In the genomic region with DNA sequence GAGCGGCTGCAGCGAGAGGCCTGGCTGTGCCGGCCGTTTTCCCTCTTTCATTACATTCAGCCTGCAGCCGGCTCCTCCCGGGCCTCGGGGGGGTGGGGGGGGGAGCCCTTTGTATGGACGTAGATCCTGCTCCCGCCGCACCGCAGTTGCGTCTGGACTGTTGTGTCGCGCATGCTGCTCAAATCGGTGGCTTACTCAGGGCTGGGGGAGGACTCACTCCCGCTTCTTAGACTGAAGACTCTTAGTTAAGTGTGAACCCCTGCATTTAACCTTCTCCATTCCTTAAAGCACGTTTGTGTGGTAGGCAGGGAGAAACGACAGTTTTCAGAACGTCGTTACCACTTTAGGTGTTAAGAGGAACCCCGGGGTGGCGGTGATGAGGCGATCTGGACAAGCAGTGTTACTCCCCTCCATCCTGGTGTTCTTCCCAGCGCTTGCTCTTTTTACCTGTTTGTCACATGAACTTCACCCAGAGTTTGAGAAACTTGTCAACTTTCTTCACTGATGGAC, we compare ENCODE assay signal across 8 mouse cellular contexts. TPM values are rescaled to one million over a fixed set of nuclear protein-coding genes. Genes with fewer than 3 reads are reported as not detected.
DNase-seq lines count a peak whose midpoint lies in the region; ATAC-seq and TF ChIP-seq lines count a peak whose summit lies in the region.

No protein-coding gene starts in this region.

- no peak for ATAC-seq in kidney, postnatal 0 days (replicated peaks; ENCODE audit: low FRiP score, low read depth)
- 0 out of 2 replicates have a peak, but pooled peaks have one; percentile 13 for ATAC-seq in erythroid progenitor cell, adult 5-6 weeks (replicated peaks; ENCODE audit: low FRiP score, poor library complexity, severe bottlenecking)
- ATAC-seq in intestine, embryonic 15.5 days = peak; percentile 80
- ATAC-seq in midbrain, embryonic 15.5 days (replicated peaks) = peak; percentile 83

- peaks cover 7% of the 10 kb centered on the region; the same call in 1 of the 2 replicates for H3K4me1 ChIP-seq in kidney, postnatal 0 days (replicated peaks; ENCODE audit: insufficient read depth, low read length)
- no peaks in the 10 kb centered on the region; a peak in 1 of 4 replicates for H3K4me1 ChIP-seq in MEL (ENCODE audit: control insufficient read depth in 1 of 2, insufficient read depth in 2 of 2, low read length in 2 of 2)
- H3K4me1 ChIP-seq in intestine, embryonic 15.5 days (replicated peaks) = no peaks in the 10 kb centered on the region; the same call in 1 of the 2 replicates
- H3K4me1 ChIP-seq in midbrain, embryonic 15.5 days = peaks cover 16% of the 10 kb centered on the region

- peak overlapping the region; percentile 78 for H3K4me2 ChIP-seq in kidney, postnatal 0 days (ENCODE audit: low read length)
- H3K4me2 ChIP-seq in intestine, embryonic 15.5 days (replicated peaks) = peak overlapping the region; percentile 71
- H3K4me2 ChIP-seq in midbrain, embryonic 15.5 days = peak overlapping the region; percentile 80

- no peak for TF ChIP-seq CTCF in kidney, postnatal 0 days (IDR thresholded peaks at IDR 0.05; ENCODE audit: low read depth)
- TF ChIP-seq CTCF in MEL (IDR thresholded peaks at IDR 0.05 in 2 of 3, conservative IDR thresholded peaks at IDR 0.05 in 1 of 3; ENCODE audit: control insufficient read depth in 1 of 3, insufficient read depth in 1 of 3, low read depth in 2 of 3, low read length in 3 of 3, poor library complexity in 1 of 3, severe bottlenecking in 1 of 3) = no peak

- H3K36me3 ChIP-seq in kidney, postnatal 0 days (ENCODE audit: insufficient read depth, low read length) = no peaks in the 10 kb centered on the region
- peaks cover 0 to 14% of the 10 kb centered on the region in 2 experiments; a peak in 2 of 4 replicates for H3K36me3 ChIP-seq in MEL (ENCODE audit: control insufficient read depth in 1 of 2, insufficient read depth in 2 of 2, low read length in 2 of 2)
- no peaks in the 10 kb centered on the region for H3K36me3 ChIP-seq in intestine, embryonic 15.5 days
- no peaks in the 10 kb centered on the region for H3K36me3 ChIP-seq in midbrain, embryonic 15.5 days (replicated peaks)

- DNase-seq in kidney, postnatal 0 days (ENCODE audit: low spot score) = no peak
- DNase-seq in kidney, postnatal 36 days = no peak
- DNase-seq in MEL (ENCODE audit: low read depth, low spot score) = no peak
- no peak for DNase-seq in adrenal gland, postnatal 36 days
- no peak for DNase-seq in cerebellum, postnatal 36 days

- H3K27ac ChIP-seq in kidney, postnatal 0 days = peak overlapping the region; percentile 74
- peak overlapping the region; percentile 87 for H3K27ac ChIP-seq in MEL (ENCODE audit: control insufficient read depth, low read depth, low read length)
- peak overlapping the region; percentile 85; the same call in 1 of the 2 replicates for H3K27ac ChIP-seq in intestine, embryonic 15.5 days
- peak overlapping the region; percentile 91 for H3K27ac ChIP-seq in midbrain, embryonic 15.5 days

- peak overlapping the region; percentile 75 for H3K9ac ChIP-seq in kidney, postnatal 0 days (ENCODE audit: low read depth, low read length)
- H3K9ac ChIP-seq in MEL (ENCODE audit: control insufficient read depth, low read depth, low read length, poor library complexity, severe bottlenecking) = peak overlapping the region; percentile 100
- peak overlapping the region; percentile 99 for H3K9ac ChIP-seq in intestine, embryonic 15.5 days
- H3K9ac ChIP-seq in midbrain, embryonic 15.5 days = peak overlapping the region; percentile 93

- no peak for TF ChIP-seq RAD21 in MEL (IDR thresholded peaks at IDR 0.05; ENCODE audit: low read depth, low read length)

- peaks cover 43% of the 10 kb centered on the region for H3K79me2 ChIP-seq in MEL (ENCODE audit: control insufficient read depth, insufficient read depth, low read length, poor library complexity)

- H3K9me3 ChIP-seq in kidney, postnatal 0 days (replicated peaks; ENCODE audit: low read length) = no peaks in the 10 kb centered on the region
- no peaks in the 10 kb centered on the region for H3K9me3 ChIP-seq in MEL (replicated peaks; ENCODE audit: insufficient read depth, low read length)
- no peaks in the 10 kb centered on the region for H3K9me3 ChIP-seq in intestine, embryonic 15.5 days
- H3K9me3 ChIP-seq in midbrain, embryonic 15.5 days = no peaks in the 10 kb centered on the region

- under 1% methylated on average over 23 of the region's 24 CpGs for WGBS in kidney, postnatal 0 days
- 0% methylated on average over 24 of the region's 24 CpGs for WGBS in intestine, embryonic 15.5 days
- WGBS in midbrain, embryonic 15.5 days = 0% methylated on average over 24 of the region's 24 CpGs

- TF ChIP-seq EP300 in MEL (IDR thresholded peaks at IDR 0.05; ENCODE audit: low read depth in 1 of 2, low read length in 2 of 2) = no peak

- H3K27me3 ChIP-seq in kidney, postnatal 0 days (ENCODE audit: insufficient read depth, low read length) = no peaks in the 10 kb centered on the region
- H3K27me3 ChIP-seq in MEL (ENCODE audit: control insufficient read depth in 1 of 2, insufficient read depth in 2 of 2, low read length in 2 of 2) = no peaks in the 10 kb centered on the region
- no peaks in the 10 kb centered on the region for H3K27me3 ChIP-seq in intestine, embryonic 15.5 days (replicated peaks)
- H3K27me3 ChIP-seq in midbrain, embryonic 15.5 days (replicated peaks) = 0 out of 2 replicates have a peak, but pooled peaks cover 2% of the 10 kb centered on the region

- TF ChIP-seq POLR2A in MEL (IDR thresholded peaks at IDR 0.05; ENCODE audit: control insufficient read depth in 1 of 2, insufficient read depth in 1 of 2, low read depth in 1 of 2, low read length in 2 of 2, poor library complexity in 1 of 2) = no peak

- peak overlapping the region; percentile 66 for H3K4me3 ChIP-seq in kidney, postnatal 0 days (replicated peaks; ENCODE audit: low read depth, low read length)
- peak overlapping the region; percentile 84 to 100 for H3K4me3 ChIP-seq in MEL (ENCODE audit: control insufficient read depth in 1 of 2, insufficient read depth in 1 of 2, low read depth in 2 of 2, low read length in 2 of 2)
- peak overlapping the region; percentile 95 for H3K4me3 ChIP-seq in intestine, embryonic 15.5 days (replicated peaks)
- H3K4me3 ChIP-seq in midbrain, embryonic 15.5 days = peak overlapping the region; percentile 66

TF ChIP-seq in MEL, 35 proteins besides CTCF, POLR2A, EP300 and RAD21:
- TF ChIP-seq ZMIZ1 (IDR thresholded peaks at IDR 0.05; ENCODE audit: low read depth, low read length) (no peak), USF2 (IDR thresholded peaks at IDR 0.05; ENCODE audit: borderline replicate concordance in 1 of 2, insufficient read depth in 1 of 2, low read depth in 1 of 2, low read length in 2 of 2) (no peak), SIN3A (IDR thresholded peaks at IDR 0.05; ENCODE audit: low read length) (no peak), ZKSCAN1 (IDR thresholded peaks at IDR 0.05; ENCODE audit: low read depth, low read length) (no peak), SMC3 (IDR thresholded peaks at IDR 0.05; ENCODE audit: low read depth, low read length) (no peak), TBP (IDR thresholded peaks at IDR 0.05; ENCODE audit: low read depth, low read length) (no peak), CHD2 (IDR thresholded peaks at IDR 0.05; ENCODE audit: low read length) (no peak), E2F4 (IDR thresholded peaks at IDR 0.05; ENCODE audit: borderline replicate concordance, low read depth, low read length) (no peak), POLR2AphosphoS2 (IDR thresholded peaks at IDR 0.05; ENCODE audit: low read length) (no peak), NRF1 (IDR thresholded peaks at IDR 0.05; ENCODE audit: insufficient read depth, low read depth, low read length, poor library complexity, severe bottlenecking) (no peak), ZC3H11A (IDR thresholded peaks at IDR 0.05; ENCODE audit: low read depth, low read length) (no peak), UBTF (IDR thresholded peaks at IDR 0.05; ENCODE audit: borderline replicate concordance, insufficient read depth, low read depth, low read length) (no peak), NELFE (IDR thresholded peaks at IDR 0.05; ENCODE audit: low read depth, low read length) (no peak), GABPA (IDR thresholded peaks at IDR 0.05; ENCODE audit: low read depth, low read length) (no peak)

RNA-seq across cellular contexts. Expression of a gene that starts 0.5 kb away (rescaled TPM):
- 11.5 and 11.8 TPM in 2 replicates for polyA plus RNA-seq in kidney, postnatal 0 days (2015; fragmentation: Nextera tagmentation; extraction: Ambion mirVana)
- total RNA-seq in MEL (2012; rRNA removed) = 14.3 and 16.4 TPM in 2 replicates
- polyA plus RNA-seq in MEL (2012; ENCODE audit: insufficient read depth in 1 of 2, insufficient read length in 2 of 2, low read depth in 1 of 2, low replicate concordance in 2 of 2, missing spikeins in 1 of 2) = 100 to 1,000 TPM in 1 of 2 experiments, 10 to 100 TPM in 1; 54.9 to 228 TPM
- 5.8 and 15.1 TPM in 2 replicates for total RNA-seq in erythroid progenitor cell, adult 5-6 weeks (2015; ENCODE audit: low replicate concordance)
- total RNA-seq in erythroid progenitor cell, adult 5-6 weeks (2017; ENCODE audit: low replicate concordance) = 2.8 TPM in 1 of 2 replicates, not detected in the other
- 8.2 and 8.5 TPM in 2 replicates for polyA plus RNA-seq in intestine, embryonic 15.5 days (2015; fragmentation: Nextera tagmentation; extraction: Ambion mirVana)
- 15.1 and 15.4 TPM in 2 replicates for polyA plus RNA-seq in midbrain, embryonic 15.5 days (2015; fragmentation: Nextera tagmentation; extraction: Ambion mirVana)
- total RNA-seq in adrenal gland, postnatal 36 days (2021) = 10 to 100 TPM; 39.7 to 40.1 TPM
